Comparison of ENCODE assay signal across 18 mouse cellular contexts in the genomic region with DNA sequence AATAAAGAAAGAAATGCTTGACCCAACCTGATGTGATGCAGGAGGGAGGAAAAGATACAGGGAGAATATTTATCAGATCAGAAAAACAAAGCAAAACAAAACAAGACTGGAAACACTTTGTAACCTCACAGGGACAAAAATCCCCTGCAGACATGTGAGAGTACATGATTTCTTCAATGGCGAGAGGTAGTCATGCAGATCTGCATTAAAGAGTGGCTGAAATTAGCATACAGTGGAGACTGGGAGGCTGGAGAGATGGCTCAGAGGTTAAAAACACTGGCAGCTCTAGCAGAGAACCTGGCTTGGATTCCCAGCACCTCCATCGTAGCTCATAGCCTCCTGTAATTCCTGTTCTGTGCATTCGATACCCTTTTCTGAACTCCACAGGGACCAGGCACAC. TPM values are rescaled to one million over a fixed set of nuclear protein-coding genes. Genes with fewer than 3 reads are reported as not detected.
"Had no signal": no experiment of that assay in that cellular context is flagged by ENCODE, and none has a peak within 500 bp of the region (broad histone marks: within the 10 kb centered on the region; RNA-seq: fewer than 3 reads in every experiment).

No protein-coding gene starts in this region.

- ATAC-seq: midbrain, embryonic 16.5 days had no signal

- H3K9ac ChIP-seq: lung, embryonic 14.5 days; midbrain, embryonic 12.5 days; neural tube, embryonic 13.5 days; neural tube, embryonic 15.5 days had no signal

- DNase-seq: lung, adult 18-20 months; lung, embryonic 14.5 days; lung, postnatal 10 days; retina, postnatal 1 day; right cerebral cortex, adult 18-20 months; right cerebral cortex, postnatal 25 days; right cerebral cortex, postnatal 4 days; spleen, adult 18-20 months; thymus, adult 18-20 months; thymus, postnatal 14 days; thymus, postnatal 36 days had no signal

- H3K27ac ChIP-seq: midbrain, embryonic 10.5 days; midbrain, embryonic 12.5 days; neural tube, embryonic 13.5 days; neural tube, embryonic 15.5 days had no signal

- H3K4me1 ChIP-seq: midbrain, embryonic 12.5 days; neural tube, embryonic 13.5 days; neural tube, embryonic 15.5 days had no signal

- H3K4me3 ChIP-seq: midbrain, embryonic 10.5 days; midbrain, embryonic 12.5 days; myocyte; neural tube, embryonic 13.5 days; neural tube, embryonic 15.5 days had no signal

- H3K4me2 ChIP-seq: lung, embryonic 14.5 days; midbrain, embryonic 12.5 days; neural tube, embryonic 13.5 days; neural tube, embryonic 15.5 days had no signal

- H3K36me3 ChIP-seq: midbrain, embryonic 10.5 days; midbrain, embryonic 12.5 days; neural tube, embryonic 13.5 days; neural tube, embryonic 15.5 days had no signal

- H3K27me3 ChIP-seq: midbrain, embryonic 12.5 days; neural tube, embryonic 13.5 days; neural tube, embryonic 15.5 days had no signal

- H3K9me3 ChIP-seq: midbrain, embryonic 10.5 days; midbrain, embryonic 12.5 days; neural tube, embryonic 13.5 days; neural tube, embryonic 15.5 days had no signal

RNA-seq across cellular contexts. Expression of a gene that starts 4.2 kb away (rescaled TPM):
- polyA plus RNA-seq: small intestine, adult 2 months had no signal
